ENCODE assay signal across 31 mouse cellular contexts in the genomic region with DNA sequence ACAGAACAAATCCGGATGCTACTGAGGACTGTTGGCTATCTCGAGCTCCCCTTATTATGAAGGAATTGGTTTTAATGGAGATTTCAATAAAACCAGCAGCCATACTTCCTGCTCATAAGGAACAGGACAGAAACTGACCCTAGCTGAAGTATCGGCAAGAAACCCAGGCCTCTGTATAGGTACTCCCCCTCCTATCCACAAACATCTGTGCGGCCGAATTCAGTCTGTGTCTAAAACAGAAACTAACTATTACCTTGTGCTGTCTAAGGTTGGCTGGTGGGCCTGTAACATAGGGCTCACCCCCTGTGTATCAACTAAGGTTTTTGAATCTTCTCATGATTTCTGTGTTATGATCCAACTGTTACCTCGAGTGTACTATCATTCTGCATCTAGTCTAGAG. TPM values are rescaled to one million over a fixed set of nuclear protein-coding genes. Genes with fewer than 3 reads are reported as not detected.
"Had no signal": no experiment of that assay in that cellular context is flagged by ENCODE, and none has a peak within 500 bp of the region (broad histone marks: within the 10 kb centered on the region; RNA-seq: fewer than 3 reads in every experiment).

No protein-coding gene starts in this region.

- H3K4me1 ChIP-seq: neural tube, embryonic 12.5 days; neural tube, embryonic 15.5 days had no signal

- H3K4me2 ChIP-seq: midbrain, embryonic 11.5 days; neural tube, embryonic 12.5 days; neural tube, embryonic 15.5 days had no signal

- H3K9ac ChIP-seq: neural tube, embryonic 12.5 days; neural tube, embryonic 15.5 days had no signal

- H3K27me3 ChIP-seq: neural tube, embryonic 12.5 days; neural tube, embryonic 15.5 days had no signal

- DNase-seq: kidney, adult 2 months; kidney, postnatal 25 days; layer of hippocampus, adult 9-11 months; lung, adult 2 months; lung, postnatal 14 days; lung, postnatal 4 days; midbrain, embryonic 14.5 days; right cerebral cortex, adult 18-20 months; right cerebral cortex, postnatal 14 days; right cerebral cortex, postnatal 4 days; thymus, adult 2 months; thymus, postnatal 14 days; thymus, postnatal 4 days had no signal

- H3K4me3 ChIP-seq: layer of hippocampus, adult 2 months; neural tube, embryonic 12.5 days; neural tube, embryonic 15.5 days had no signal

- H3K36me3 ChIP-seq: neural tube, embryonic 12.5 days; neural tube, embryonic 15.5 days had no signal

- ATAC-seq: intestine, embryonic 16.5 days had no signal

- H3K27ac ChIP-seq: kidney, postnatal 0 days; layer of hippocampus, adult 2 months; neural tube, embryonic 12.5 days; neural tube, embryonic 15.5 days; stomach, postnatal 0 days had no signal

- H3K9me3 ChIP-seq: neural tube, embryonic 12.5 days; neural tube, embryonic 15.5 days had no signal

RNA-seq across cellular contexts. Expression of gene Selenbp2, which starts 9.7 kb away (rescaled TPM):
- total RNA-seq: megakaryocyte progenitor cell, adult 5-6 weeks had no signal
- polyA plus RNA-seq: midbrain, embryonic 11.5 days; midbrain, embryonic 14.5 days; neural tube, embryonic 12.5 days had no signal

RNA-seq across cellular contexts. Expression of gene Gm10972, which starts 40.7 kb away (rescaled TPM):
- total RNA-seq: layer of hippocampus, adult 2 months; layer of hippocampus, postnatal 25 days; left cerebral cortex, adult 18-20 months; left cerebral cortex, postnatal 25 days; megakaryocyte progenitor cell, adult 5-6 weeks; megakaryocyte-erythroid progenitor cell, adult 5-6 weeks had no signal
- polyA plus RNA-seq: intestine, embryonic 16.5 days; kidney, adult 2 months; kidney, embryonic 14.5 days; kidney, postnatal 0 days; large intestine, adult 2 months; limb, embryonic 11.5 days; limb, embryonic 14.5 days; lung, adult 2 months; lung, embryonic 16.5 days; midbrain, embryonic 11.5 days; midbrain, embryonic 14.5 days; neural tube, embryonic 12.5 days; neural tube, embryonic 15.5 days; stomach, embryonic 14.5 days; stomach, postnatal 0 days; thymus, adult 2 months had no signal
